Mouse (Mus musculus) heart, embryonic 16.5 days (tissue): ENCODE results near the gene Sp3. TPM values are rescaled to one million over a fixed set of nuclear protein-coding genes. Genes with fewer than 3 reads are reported as not detected.
A peak's percentile ranks its signal among the peaks of the same experiment; 100 is the strongest.
"Not testable (repeated sequence)": the region's sequence is repeated elsewhere in the genome, so short reads cannot be mapped to it uniquely, and the experiment has no call there.

ENCODE experiments used
- ATAC-seq: fragments of 200-750 bp; cut with Nextera tagmentation; replicated peaks from 2 replicates; pipeline ENCODE4 v1.8.0; 2017; ENCODE audit warnings: moderate number of reproducible peaks; ENCODE audit not compliant: insufficient read depth, low FRiP score; ENCODE audit errors: extremely low read depth
- H3K27ac ChIP-seq: fragments of 300-500 bp; sonication (generic); 2 replicates; pipeline ENCODE4 v1.5.1; 2014; ENCODE audit warnings: mild to moderate bottlenecking, low read length, control low read depth, moderate library complexity
- H3K27me3 ChIP-seq: fragments of 300-500 bp; sonication (generic); 2 replicates; pipeline ENCODE4 v1.6.1; 2014; ENCODE audit warnings: low read length, mixed read lengths; ENCODE audit not compliant: control insufficient read depth, insufficient read depth
- H3K36me3 ChIP-seq: fragments of 300-500 bp; sonication (generic); 2 replicates; pipeline ENCODE4 v1.6.1; 2014; ENCODE audit not compliant: control insufficient read depth, insufficient read depth
- H3K4me1 ChIP-seq: fragments of 300-500 bp; sonication (generic); 2 replicates; pipeline ENCODE4 v1.6.1; 2014; ENCODE audit warnings: low read length, mixed read lengths; ENCODE audit not compliant: control insufficient read depth, insufficient read depth
- H3K4me2 ChIP-seq: fragments of 300-500 bp; sonication (generic); 2 replicates; pipeline ENCODE4 v1.6.1; 2014; ENCODE audit warnings: low read depth, mild to moderate bottlenecking, control low read depth, low read length
- H3K4me3 ChIP-seq: fragments of 300-500 bp; sonication (generic); 2 replicates; pipeline ENCODE4 v1.5.1; 2014; ENCODE audit warnings: mild to moderate bottlenecking, control low read depth, low read length
- H3K9ac ChIP-seq: fragments of 300-500 bp; sonication (generic); 2 replicates; pipeline ENCODE4 v1.6.1; 2014; ENCODE audit warnings: low read length, control low read depth
- H3K9me3 ChIP-seq: fragments of 300-500 bp; sonication (generic); replicated peaks from 2 replicates; pipeline ENCODE4 v1.6.1; 2016; ENCODE audit warnings: low read length; ENCODE audit not compliant: control insufficient read depth
- WGBS: fragments of 180-500 bp; shearing (Covaris S2); extraction: QIAGEN DNeasy Blood & Tissue Kit; methylation state at CpG from one replicate; pipeline ENCODE4 v1.1.7; 2014; 5-methylcytosine and 5-hydroxymethylcytosine counted together
- polyA plus RNA-seq: library from polyadenylated mRNA; unstranded; fragments of >200 nt; fragmentation: Nextera tagmentation; extraction: Ambion mirVana; gene quantifications from 2 replicates; pipeline ENCODE4 v1.2.1, GENCODE M21; 2015

Sp3 gene
- polyA plus RNA-seq, 1 experiment from 2014 or later = 37.5 TPM

DNA sequence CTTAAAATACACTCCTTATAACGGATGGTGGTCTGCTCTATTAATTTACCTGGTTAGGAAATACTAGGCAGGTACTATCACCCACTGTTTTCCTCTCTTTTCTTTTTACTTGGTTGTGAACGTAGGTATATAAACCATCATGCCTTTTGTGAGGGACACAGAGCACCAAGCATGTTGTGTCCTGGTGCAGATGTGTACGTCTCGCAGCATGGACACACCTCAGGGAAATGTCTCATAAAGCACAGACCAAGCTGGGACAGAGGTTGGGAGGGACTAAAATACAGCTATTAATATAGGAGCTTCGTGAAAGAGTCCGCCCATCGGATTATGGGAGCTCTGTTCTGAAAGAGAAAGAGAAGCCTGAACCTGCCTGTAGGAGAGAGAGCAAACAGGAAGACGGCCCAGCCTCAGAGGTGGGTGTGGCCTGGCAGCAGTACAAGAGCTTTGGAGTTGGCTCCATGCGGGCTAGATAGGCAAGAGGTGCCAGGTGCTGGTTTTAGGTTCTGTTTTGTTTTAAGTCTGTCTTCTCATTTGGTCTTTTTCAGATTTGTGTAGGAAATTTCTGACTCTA, 16.6 kb upstream of the Sp3 start:
- H3K27me3 ChIP-seq = no peaks in the 10 kb centered on the region
- peak overlapping the region; percentile 36; the same call in 1 of the 2 replicates for H3K4me2 ChIP-seq
- 45% methylated on average over 9 of the region's 9 CpGs for WGBS
- no peaks in the 10 kb centered on the region for H3K36me3 ChIP-seq
- peaks cover 26% of the 10 kb centered on the region for H3K4me1 ChIP-seq
- H3K4me3 ChIP-seq = peak overlapping the region; percentile 14; the same call in 1 of the 2 replicates
- H3K9ac ChIP-seq = peak overlapping the region; percentile 45; the same call in 1 of the 2 replicates
- H3K9me3 ChIP-seq = no peaks in the 10 kb centered on the region; the same call in 1 of the 2 replicates
- peak; percentile 59; the same call in 1 of the 2 replicates for ATAC-seq
- peak overlapping the region; percentile 84 for H3K27ac ChIP-seq

DNA sequence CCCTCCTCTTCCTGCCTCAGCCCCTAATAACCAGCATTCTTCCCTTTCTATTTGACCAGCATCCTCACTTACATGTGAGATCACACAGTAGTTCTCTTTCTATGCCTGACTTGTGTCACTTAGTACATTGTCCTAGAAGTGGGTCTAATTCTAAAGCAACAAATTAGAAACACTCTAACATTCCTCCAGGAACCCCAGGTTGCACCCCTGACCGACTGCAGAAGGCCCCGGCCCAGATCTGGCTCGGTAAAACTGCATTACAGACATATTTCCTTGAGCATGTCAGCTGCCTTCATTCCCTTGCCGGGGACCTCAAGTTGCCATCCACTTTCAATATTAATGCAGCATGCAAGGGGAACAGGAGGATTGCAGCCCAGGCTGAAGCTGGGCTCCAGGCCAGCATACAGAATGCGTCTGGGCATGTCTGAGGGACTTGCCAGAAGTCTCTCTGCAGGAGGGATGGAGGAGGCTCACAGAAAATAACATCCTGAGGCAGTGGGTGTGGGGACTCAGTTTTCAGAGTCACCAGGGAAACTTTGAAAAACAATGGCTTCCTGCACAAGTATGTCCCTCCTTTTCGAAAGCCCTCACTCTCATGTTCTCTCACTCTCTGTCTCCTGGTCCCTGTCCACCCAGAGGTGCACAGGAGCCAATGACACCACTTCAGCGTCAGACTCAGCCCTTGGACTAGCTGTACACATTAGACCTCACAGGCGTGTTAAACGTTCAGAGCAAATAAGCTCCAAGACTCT, 15.3 kb upstream of the Sp3 start:
- Histone ChIP-seq H3K27me3 (no peaks in the 10 kb centered on the region), H3K4me3 (no peak overlapping the region), H3K4me1 (peaks cover 24% of the 10 kb centered on the region), H3K9ac (0 out of 2 replicates have a peak overlapping the region, but pooled peaks have one; percentile 11), H3K27ac (peak overlapping the region; percentile 84), H3K4me2 (peak overlapping the region; percentile 15), H3K36me3 (no peaks in the 10 kb centered on the region), H3K9me3 (no peaks in the 10 kb centered on the region; the same call in 1 of the 2 replicates)
- WGBS = 24% methylated on average over 9 of the region's 9 CpGs
- ATAC-seq = peak; percentile 84

DNA sequence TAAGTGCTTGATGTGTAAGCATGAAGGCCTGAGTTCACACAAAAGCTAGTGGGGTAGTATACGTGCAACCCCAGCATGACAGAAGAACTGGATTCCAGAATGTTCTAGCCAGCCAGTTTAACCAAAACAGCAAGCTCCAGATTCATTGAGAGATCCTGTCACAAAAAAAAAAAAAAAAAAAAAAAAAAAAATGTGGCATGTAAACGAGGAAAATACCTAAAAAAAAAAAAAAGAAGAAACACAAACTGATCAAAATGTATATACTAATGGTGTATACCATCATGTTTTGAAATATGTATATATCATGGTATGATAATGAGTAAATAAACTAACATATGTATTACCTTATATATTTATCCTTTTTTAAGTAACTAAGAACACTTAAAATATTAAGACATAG, 13.9 kb upstream of the Sp3 start:
- no peak overlapping the region for H3K27ac ChIP-seq
- 70% methylated on average over 2 of the region's 2 CpGs for WGBS
- H3K9ac ChIP-seq = no peak overlapping the region
- peaks cover 6% of the 10 kb centered on the region for H3K9me3 ChIP-seq
- H3K4me2 ChIP-seq = no peak overlapping the region
- peaks cover 24% of the 10 kb centered on the region for H3K4me1 ChIP-seq
- no peaks in the 10 kb centered on the region for H3K27me3 ChIP-seq
- peaks cover 5% of the 10 kb centered on the region for H3K36me3 ChIP-seq
- ATAC-seq = no peak
- H3K4me3 ChIP-seq = no peak overlapping the region

DNA sequence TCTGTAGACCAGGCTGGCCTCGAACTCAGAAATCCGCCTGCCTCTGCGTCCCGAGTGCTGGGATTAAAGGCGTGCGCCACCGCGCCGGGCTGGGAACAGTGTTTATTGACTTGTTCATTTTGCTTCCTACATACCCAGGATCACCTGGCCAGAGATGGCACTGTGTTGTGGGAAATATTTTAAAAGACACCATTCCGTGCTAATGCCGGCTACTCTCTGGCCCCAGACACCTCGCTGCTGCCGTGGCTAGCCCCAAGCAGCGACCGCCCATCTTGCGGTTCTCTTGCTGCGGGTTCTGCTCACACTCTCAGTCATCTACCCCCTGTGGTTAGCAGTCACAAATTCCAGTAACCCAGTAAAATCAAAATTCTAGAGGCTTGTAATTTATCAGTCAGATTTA, 12.3 kb upstream of the Sp3 start:
- WGBS = 96% methylated on average over 16 of the region's 17 CpGs
- peaks cover 11% of the 10 kb centered on the region for H3K36me3 ChIP-seq
- peaks cover 8% of the 10 kb centered on the region for H3K9me3 ChIP-seq
- ATAC-seq = no peak
- no peak overlapping the region for H3K4me2 ChIP-seq
- no peaks in the 10 kb centered on the region for H3K27me3 ChIP-seq
- peaks cover 22% of the 10 kb centered on the region for H3K4me1 ChIP-seq
- no peak overlapping the region for H3K9ac ChIP-seq
- H3K27ac ChIP-seq = no peak overlapping the region
- H3K4me3 ChIP-seq = no peak overlapping the region

DNA sequence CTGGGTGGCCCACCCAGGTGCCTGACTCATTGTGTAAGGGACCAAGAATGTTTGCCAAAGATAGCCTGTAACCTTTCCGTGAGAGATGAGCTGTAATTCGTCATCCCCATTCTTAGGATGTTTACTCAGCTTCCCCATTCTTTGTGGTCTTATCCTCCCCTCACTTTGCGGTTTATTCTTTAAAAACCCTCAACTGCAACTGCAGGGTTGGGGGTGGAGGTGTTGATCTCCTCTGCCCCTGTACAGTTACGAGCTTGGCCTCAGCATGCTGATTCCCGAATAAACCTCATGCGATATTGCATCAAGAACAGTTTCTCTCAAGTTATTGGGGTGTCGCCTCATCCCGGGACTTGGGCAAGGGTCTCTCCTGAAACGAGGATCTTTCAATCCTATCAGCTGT, 8.7 kb upstream of the Sp3 start:
- H3K4me1 ChIP-seq, H3K27ac ChIP-seq, H3K4me3 ChIP-seq, ATAC-seq, H3K9me3 ChIP-seq, H3K4me2 ChIP-seq, H3K9ac ChIP-seq, H3K27me3 ChIP-seq: not testable (repeated sequence)
- WGBS = 89% methylated on average over 9 of the region's 9 CpGs
- peaks cover 12% of the 10 kb centered on the region for H3K36me3 ChIP-seq

DNA sequence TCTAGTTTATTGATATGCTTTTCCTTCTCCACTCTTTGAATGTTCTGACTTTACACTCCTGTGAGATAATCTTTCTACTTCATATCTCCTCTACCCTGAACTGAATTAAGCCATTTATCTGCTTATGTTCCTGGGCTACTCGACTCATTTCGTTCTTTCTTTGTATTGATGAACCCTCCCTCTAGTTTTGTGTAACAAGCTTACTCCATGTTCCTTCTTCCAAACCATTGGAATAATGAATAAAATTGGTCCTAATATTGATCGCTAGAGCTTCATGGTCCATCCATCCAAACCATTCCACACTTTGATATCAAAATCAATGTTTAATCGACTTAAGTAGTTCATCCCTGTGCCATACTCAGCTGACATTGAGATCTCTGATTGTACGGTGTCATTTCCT, 6.4 kb upstream of the Sp3 start, which contains the start of gene Gm11084:
TSS of gene Gm11084 (minus strand) at position 101 of the 400 bp plus-strand sequence.
- no peak within 1 kb of the TSS for H3K27ac ChIP-seq
- no peak for ATAC-seq
- peaks cover 1% of the 10 kb centered on the region; the same call in 1 of the 2 replicates for H3K4me1 ChIP-seq
- 86% methylated on average over 5 of the region's 5 CpGs for WGBS
- no peak within 1 kb of the TSS for H3K4me2 ChIP-seq
- H3K9ac ChIP-seq = no peak within 1 kb of the TSS
- no peaks in the 10 kb centered on the region for H3K27me3 ChIP-seq
- H3K36me3 ChIP-seq = peaks cover 12% of the 10 kb centered on the region
- H3K9me3 ChIP-seq = peaks cover 10% of the 10 kb centered on the region
- H3K4me3 ChIP-seq = no peak within 1 kb of the TSS

DNA sequence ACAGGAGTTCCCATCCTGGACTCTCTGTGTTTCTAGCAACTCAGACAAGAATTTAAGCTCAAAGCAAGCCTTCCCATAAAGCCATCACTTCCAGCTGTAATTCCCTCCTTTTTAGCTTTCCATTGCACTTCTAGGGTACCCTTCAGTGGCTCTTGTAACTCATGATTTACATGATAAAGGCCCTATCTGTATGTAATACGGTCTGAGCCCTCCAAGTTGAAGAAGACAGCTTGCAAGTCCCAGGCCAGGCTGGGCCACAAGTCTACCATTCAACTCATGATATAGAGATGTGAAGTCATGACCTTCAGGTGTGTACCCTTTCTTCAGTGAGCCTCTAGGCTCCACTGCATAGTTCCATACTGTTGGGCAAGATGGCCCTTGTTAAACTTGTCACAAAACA, 5.3 kb upstream of the Sp3 start:
- no peak overlapping the region for H3K27ac ChIP-seq
- 60% methylated on average over 1 of the region's 1 CpGs for WGBS
- no peak overlapping the region for H3K9ac ChIP-seq
- peaks cover 2% of the 10 kb centered on the region; the same call in 1 of the 2 replicates for H3K4me1 ChIP-seq
- H3K27me3 ChIP-seq = no peaks in the 10 kb centered on the region
- H3K4me2 ChIP-seq = no peak overlapping the region
- ATAC-seq = no peak
- peaks cover 10% of the 10 kb centered on the region for H3K9me3 ChIP-seq
- peaks cover 12% of the 10 kb centered on the region for H3K36me3 ChIP-seq
- H3K4me3 ChIP-seq = no peak overlapping the region

DNA sequence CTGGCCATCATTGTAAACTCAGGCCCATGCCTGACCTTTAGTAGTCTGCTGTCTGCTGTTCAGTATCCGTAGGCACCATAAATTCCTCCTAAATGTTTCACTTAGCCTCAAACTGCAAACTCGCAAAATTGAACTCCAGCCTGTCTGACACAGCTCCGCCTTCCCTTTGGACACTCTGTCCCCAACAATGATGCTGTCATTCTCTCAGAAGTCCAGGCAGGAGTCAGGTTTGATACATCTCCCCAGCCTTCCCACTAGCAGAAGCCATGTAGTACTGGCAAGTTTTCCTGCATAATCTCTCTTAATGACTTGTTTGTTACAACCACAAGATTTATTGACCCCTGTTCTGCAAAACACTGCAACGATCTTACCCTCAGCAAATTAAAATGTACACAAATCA, 4.6 kb upstream of the Sp3 start:
- Histone ChIP-seq H3K9me3 (peaks cover 10% of the 10 kb centered on the region), H3K4me2 (no peak overlapping the region), H3K27me3 (no peaks in the 10 kb centered on the region), H3K9ac (no peak overlapping the region), H3K36me3 (peaks cover 12% of the 10 kb centered on the region), H3K4me3 (no peak overlapping the region), H3K27ac (no peak overlapping the region), H3K4me1 (peaks cover 2% of the 10 kb centered on the region; the same call in 1 of the 2 replicates)
- 67% methylated on average over 4 of the region's 4 CpGs for WGBS
- ATAC-seq = no peak

DNA sequence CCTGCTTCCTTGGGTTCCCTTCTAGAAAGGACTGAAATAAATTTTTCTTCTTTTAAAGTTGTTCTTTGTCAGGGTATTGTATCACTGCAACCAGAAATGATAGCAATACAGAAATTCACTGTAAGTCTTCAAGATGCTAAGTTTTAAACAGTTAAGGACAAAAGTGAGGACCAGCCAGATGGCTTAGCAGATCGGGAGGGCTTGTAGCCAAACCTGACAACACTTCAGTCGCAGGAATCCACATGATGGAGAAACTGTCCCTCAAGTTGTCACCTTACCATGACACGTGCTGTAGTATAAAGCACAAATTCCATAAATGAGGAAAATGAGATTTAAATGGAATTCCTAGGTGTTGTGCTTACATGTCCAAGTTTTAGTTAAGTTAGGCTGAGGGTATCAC, 3.0 kb upstream of the Sp3 start:
- 80% methylated on average over 3 of the region's 3 CpGs for WGBS
- 0 out of 2 replicates have a peak, but pooled peaks cover 2% of the 10 kb centered on the region for H3K9me3 ChIP-seq

More for the DNA sequence above, 3.0 kb upstream of the Sp3 start:
- Histone ChIP-seq H3K27me3 (no peaks in the 10 kb centered on the region), H3K4me3 (no peak overlapping the region), H3K4me2 (no peak overlapping the region), H3K27ac (no peak overlapping the region), H3K36me3 (0 out of 2 replicates have a peak, but pooled peaks cover 2% of the 10 kb centered on the region), H3K9ac (no peak overlapping the region), H3K4me1 (peaks cover 2% of the 10 kb centered on the region; the same call in 1 of the 2 replicates)
- no peak for ATAC-seq
